Mouse (Mus musculus) ES-Bruce4 (cell line): Measurements from ENCODE around the gene Dgkb. TPM values are rescaled to one million over a fixed set of nuclear protein-coding genes. Genes with fewer than 3 reads are reported as not detected.

Experiments
- H3K27ac ChIP-seq: 2 replicates; pipeline ENCODE4 v1.5.1; 2012; ENCODE audit warnings: low read length, inconsistent platforms; ENCODE audit not compliant: insufficient read depth
- H3K27me3 ChIP-seq: 2 replicates; pipeline ENCODE4 v1.6.1; 2012; ENCODE audit warnings: mild to moderate bottlenecking, low read length, inconsistent platforms; ENCODE audit not compliant: control insufficient read depth, poor library complexity, insufficient read depth, severe bottlenecking
- H3K36me3 ChIP-seq: 2 replicates; pipeline ENCODE4 v1.6.1; 2012; ENCODE audit warnings: inconsistent platforms, mild to moderate bottlenecking, low read length, moderate library complexity; ENCODE audit not compliant: control insufficient read depth, poor library complexity, insufficient read depth, severe bottlenecking
- H3K4me1 ChIP-seq: one replicate; pipeline ENCODE4 v1.8.1; 2011; ENCODE audit warnings: low read length; ENCODE audit not compliant: control insufficient read depth, insufficient read depth
- H3K4me3 ChIP-seq: 2 replicates; pipeline ENCODE4 v1.5.1; 2011; ENCODE audit warnings: low read depth, mild to moderate bottlenecking, low read length
- H3K9ac ChIP-seq: 2 replicates; pipeline ENCODE4 v1.6.1; 2012; ENCODE audit warnings: low read depth, mild to moderate bottlenecking, inconsistent platforms; ENCODE audit not compliant: poor library complexity, severe bottlenecking
- H3K9me3 ChIP-seq: replicated peaks from 2 replicates; pipeline ENCODE4 v1.6.1; 2012; ENCODE audit warnings: mild to moderate bottlenecking, low read length, inconsistent platforms; ENCODE audit not compliant: control insufficient read depth, poor library complexity, insufficient read depth, severe bottlenecking
- CTCF ChIP-seq: IDR thresholded peaks from one replicate; pipeline ENCODE4 v1.8.1; 2011; ENCODE audit warnings: low read depth, low read length
- EP300 ChIP-seq: IDR thresholded peaks from 2 replicates; pipeline ENCODE4 v1.6.1; 2011; ENCODE audit warnings: low read depth, low read length; ENCODE audit not compliant: insufficient read depth
- POLR2A ChIP-seq: IDR thresholded peaks from one replicate; pipeline ENCODE4 v1.8.1; 2011; ENCODE audit warnings: low read length; ENCODE audit not compliant: insufficient read depth
- polyA plus RNA-seq: library from polyadenylated mRNA; stranded (reverse); fragments of >200 nt; gene quantifications from 2 replicates; pipeline ENCODE4 v1.2.4, GENCODE M21; 2011; ENCODE audit warnings: low read depth; ENCODE audit not compliant: missing spikeins, insufficient read depth, insufficient read length

Gene Dgkb
- polyA plus RNA-seq, 1 experiment: not detected

DNA sequence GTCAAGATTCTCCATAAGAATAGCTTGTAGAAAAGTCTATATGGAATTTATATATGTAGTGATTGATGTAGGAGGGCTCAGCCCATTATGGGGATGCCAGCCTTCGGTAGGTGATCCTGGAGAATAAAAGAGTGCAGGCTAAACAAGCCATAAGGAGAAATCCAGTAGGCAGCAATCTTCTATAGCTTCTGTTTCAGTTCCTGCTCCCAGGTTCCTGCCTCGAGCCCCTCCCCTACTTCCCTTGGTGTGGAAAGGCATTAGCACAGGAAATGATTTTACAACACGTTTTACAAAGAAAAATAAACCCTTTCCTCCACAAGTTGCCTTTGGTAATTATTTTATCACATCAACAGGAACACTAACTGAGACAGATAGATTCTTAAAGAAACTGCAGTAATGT lies 850.7 kb downstream of the Dgkb start:
- no peak overlapping the region for H3K27ac ChIP-seq
- H3K4me1 ChIP-seq: no peaks in the 10 kb centered on the region
- H3K4me3 ChIP-seq: no peak overlapping the region
- H3K9ac ChIP-seq: no peak overlapping the region
- no peaks in the 10 kb centered on the region for H3K9me3 ChIP-seq
- no peaks in the 10 kb centered on the region for H3K36me3 ChIP-seq
- H3K27me3 ChIP-seq: no peaks in the 10 kb centered on the region
- TF ChIP-seq POLR2A (no peak), EP300 (no peak), CTCF (no peak)
